Mouse (Mus musculus): Measurements from ENCODE around the gene Gm20388. TPM values are rescaled to one million over a fixed set of nuclear protein-coding genes. Genes with fewer than 3 reads are reported as not detected.

Gene Gm20388
- polyA plus RNA-seq, 1 experiment from 2014 or later: 7.4 TPM

DNA sequence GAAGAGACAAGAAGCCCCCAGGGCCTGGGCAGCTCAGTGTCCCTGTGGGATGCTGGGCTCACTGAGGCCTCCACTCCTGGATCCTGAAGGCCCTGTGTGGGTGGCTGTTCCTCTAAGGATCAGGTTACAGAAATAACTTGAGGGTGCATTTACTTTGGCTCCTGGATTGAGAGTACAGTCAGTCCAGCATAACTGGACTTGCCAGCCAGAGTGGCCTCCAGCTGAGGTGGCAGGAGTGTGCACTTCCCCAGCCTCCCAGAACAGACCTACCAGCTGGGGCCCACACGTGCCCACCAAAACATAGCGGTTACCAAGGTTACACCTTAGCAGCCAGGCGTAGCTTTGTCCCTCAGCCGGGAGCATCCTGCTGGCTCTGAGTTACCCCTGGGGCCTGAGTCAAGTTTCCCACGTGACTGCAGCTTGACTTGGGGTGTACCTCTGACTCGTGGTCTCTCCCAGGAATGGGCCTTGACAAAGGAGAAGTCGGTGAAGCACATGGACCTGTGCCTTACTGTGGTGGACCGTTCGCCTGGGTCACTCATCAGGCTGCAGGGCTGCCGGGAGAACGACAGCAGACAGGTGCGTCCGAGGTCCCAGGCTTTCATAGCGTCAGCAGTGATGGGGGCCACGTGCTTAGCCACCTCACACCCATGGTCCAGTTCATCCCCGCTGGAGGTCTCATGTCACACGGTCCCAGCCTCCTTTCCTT lies 4429.9 kb downstream of the Gm20388 start:
- WGBS: 80% methylated on average over 17 of the region's 17 CpGs
- Histone ChIP-seq H3K4me2 (ENCODE audit: low read depth, low read length) (no peak overlapping the region), H3K4me1 (ENCODE audit: control insufficient read depth, insufficient read depth, low read length) (no peaks in the 10 kb centered on the region), H3K36me3 (ENCODE audit: control insufficient read depth, insufficient read depth, low read length) (peaks cover 6% of the 10 kb centered on the region; the same call in 1 of the 2 replicates), H3K9ac (ENCODE audit: low read length) (no peak overlapping the region), H3K4me3 (replicated peaks; ENCODE audit: low read length) (no peak overlapping the region), H3K27me3 (ENCODE audit: control insufficient read depth, insufficient read depth, low read length) (no peaks in the 10 kb centered on the region), H3K9me3 (replicated peaks; ENCODE audit: control insufficient read depth, low read length) (no peaks in the 10 kb centered on the region), H3K27ac (ENCODE audit: low read length) (no peak overlapping the region)
- no peak for ATAC-seq (ENCODE audit: insufficient read depth, low FRiP score)

DNA sequence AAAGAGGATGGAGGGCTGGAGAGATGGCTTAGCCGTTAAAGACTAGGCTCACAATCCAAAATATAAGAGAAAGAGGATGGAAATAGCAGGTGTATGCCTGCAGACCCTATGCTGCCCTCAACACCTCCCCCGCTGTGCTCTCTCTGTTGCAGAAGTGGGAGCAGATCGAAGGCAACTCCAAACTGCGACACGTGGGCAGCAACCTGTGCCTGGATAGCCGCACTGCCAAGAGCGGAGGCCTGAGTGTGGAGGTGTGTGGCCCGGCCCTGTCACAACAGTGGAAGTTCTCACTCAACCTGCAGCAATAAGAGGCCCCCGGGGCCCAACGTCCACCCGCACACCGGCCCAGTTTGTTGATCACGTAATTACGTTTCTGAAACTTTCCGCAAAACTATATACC lies 4432.5 kb downstream of the Gm20388 start:
- WGBS: 92% methylated on average over 15 of the region's 15 CpGs
- H3K9me3 ChIP-seq (replicated peaks; ENCODE audit: control insufficient read depth, low read length): no peaks in the 10 kb centered on the region

GRCm38 (mm10) chr8:124343991-124344390 lies 4433.4 kb downstream of the Gm20388 start:
- H3K4me3 ChIP-seq (replicated peaks; ENCODE audit: low read length): no peak overlapping the region
- H3K9me3 ChIP-seq (replicated peaks; ENCODE audit: control insufficient read depth, low read length): no peaks in the 10 kb centered on the region
- no peak overlapping the region for H3K9ac ChIP-seq (ENCODE audit: low read length)
- H3K4me2 ChIP-seq (ENCODE audit: low read depth, low read length): no peak overlapping the region
- no peaks in the 10 kb centered on the region for H3K27me3 ChIP-seq (ENCODE audit: control insufficient read depth, insufficient read depth, low read length)
- ATAC-seq (ENCODE audit: insufficient read depth, low FRiP score): no peak
- H3K36me3 ChIP-seq (ENCODE audit: control insufficient read depth, insufficient read depth, low read length): no peaks in the 10 kb centered on the region; the same call in 1 of the 2 replicates
- H3K27ac ChIP-seq (ENCODE audit: low read length): no peak overlapping the region
- whole genome bisulfite sequencing: 70% methylated on average over 12 of the region's 12 CpGs
- no peaks in the 10 kb centered on the region for H3K4me1 ChIP-seq (ENCODE audit: control insufficient read depth, insufficient read depth, low read length)

More for the DNA sequence above, 4432.5 kb downstream of the Gm20388 start:
- no peak for ATAC-seq (ENCODE audit: insufficient read depth, low FRiP score)
- H3K27ac ChIP-seq (ENCODE audit: low read length): no peak overlapping the region
- no peak overlapping the region for H3K4me3 ChIP-seq (replicated peaks; ENCODE audit: low read length)
- H3K9ac ChIP-seq (ENCODE audit: low read length): no peak overlapping the region
- no peaks in the 10 kb centered on the region for H3K4me1 ChIP-seq (ENCODE audit: control insufficient read depth, insufficient read depth, low read length)
- H3K27me3 ChIP-seq (ENCODE audit: control insufficient read depth, insufficient read depth, low read length): no peaks in the 10 kb centered on the region
- H3K36me3 ChIP-seq (ENCODE audit: control insufficient read depth, insufficient read depth, low read length): peaks cover 6% of the 10 kb centered on the region; the same call in 1 of the 2 replicates
- no peak overlapping the region for H3K4me2 ChIP-seq (ENCODE audit: low read depth, low read length)

DNA sequence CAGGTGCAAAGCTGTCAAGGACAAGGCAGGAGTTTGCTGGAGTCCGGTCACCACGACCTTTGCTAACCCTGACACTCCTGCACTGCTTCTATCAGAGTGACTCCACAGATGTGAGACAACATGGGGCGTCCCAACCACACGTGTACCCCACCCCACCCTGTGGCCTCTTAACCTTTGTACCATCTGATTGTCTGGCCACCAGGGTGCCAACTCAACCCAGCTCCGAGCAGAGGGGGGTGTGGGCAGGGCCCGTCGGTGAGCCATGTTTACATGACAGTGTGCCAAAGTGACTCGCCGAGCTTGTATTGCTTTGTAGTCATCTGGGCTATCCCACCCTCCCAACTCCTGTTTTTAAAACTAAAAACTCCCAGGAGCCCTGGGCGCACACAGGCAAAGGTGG lies 4434.5 kb downstream of the Gm20388 start:
- WGBS: 68% methylated on average over 10 of the region's 10 CpGs
- H3K4me2 ChIP-seq (ENCODE audit: low read depth, low read length): no peak overlapping the region
- no peak overlapping the region for H3K4me3 ChIP-seq (replicated peaks; ENCODE audit: low read length)
- H3K4me1 ChIP-seq (ENCODE audit: control insufficient read depth, insufficient read depth, low read length): no peaks in the 10 kb centered on the region
- ATAC-seq (ENCODE audit: insufficient read depth, low FRiP score): no peak
- no peaks in the 10 kb centered on the region; the same call in 1 of the 2 replicates for H3K36me3 ChIP-seq (ENCODE audit: control insufficient read depth, insufficient read depth, low read length)
- no peak overlapping the region for H3K9ac ChIP-seq (ENCODE audit: low read length)
- H3K27ac ChIP-seq (ENCODE audit: low read length): no peak overlapping the region
- H3K9me3 ChIP-seq (replicated peaks; ENCODE audit: control insufficient read depth, low read length): no peaks in the 10 kb centered on the region
- H3K27me3 ChIP-seq (ENCODE audit: control insufficient read depth, insufficient read depth, low read length): no peaks in the 10 kb centered on the region

DNA sequence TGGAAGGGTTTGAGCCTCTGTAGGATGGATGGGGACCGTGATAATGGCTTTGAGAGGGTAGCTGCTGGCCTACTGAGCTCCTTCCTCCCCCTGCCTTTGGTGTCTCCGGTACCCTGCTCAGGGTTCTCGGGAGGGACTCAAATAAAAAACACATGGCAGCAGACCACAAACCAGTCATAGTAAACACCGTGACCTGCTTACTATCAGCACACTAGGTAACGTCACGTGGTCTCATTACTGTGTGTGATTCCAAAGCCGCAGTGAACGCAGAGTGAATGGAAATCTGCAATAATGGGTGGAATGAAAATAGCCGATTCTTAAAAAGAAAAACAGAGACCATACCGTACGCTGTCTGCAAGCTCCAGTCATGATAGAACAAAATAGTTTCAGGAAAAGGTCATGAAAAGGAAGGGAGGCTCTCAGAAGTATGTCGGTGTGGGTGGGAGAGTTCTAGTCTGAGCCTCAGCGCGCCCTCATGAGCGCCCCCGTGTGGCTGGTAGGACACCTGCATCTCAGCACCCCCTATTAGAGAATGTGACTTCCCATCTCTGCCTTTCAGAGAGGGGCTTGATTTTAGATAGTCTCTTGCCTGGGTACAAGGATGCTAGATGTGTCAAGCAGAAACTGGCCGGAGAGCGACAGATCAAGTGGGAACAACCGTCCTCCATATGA lies 4436.3 kb downstream of the Gm20388 start:
- Histone ChIP-seq H3K4me2 (ENCODE audit: low read depth, low read length) (no peak overlapping the region), H3K4me3 (replicated peaks; ENCODE audit: low read length) (no peak overlapping the region), H3K27me3 (ENCODE audit: control insufficient read depth, insufficient read depth, low read length) (no peaks in the 10 kb centered on the region), H3K4me1 (ENCODE audit: control insufficient read depth, insufficient read depth, low read length) (no peaks in the 10 kb centered on the region), H3K9ac (ENCODE audit: low read length) (no peak overlapping the region), H3K27ac (ENCODE audit: low read length) (no peak overlapping the region), H3K36me3 (ENCODE audit: control insufficient read depth, insufficient read depth, low read length) (no peaks in the 10 kb centered on the region; the same call in 1 of the 2 replicates), H3K9me3 (replicated peaks; ENCODE audit: control insufficient read depth, low read length) (no peaks in the 10 kb centered on the region)
- ATAC-seq (ENCODE audit: insufficient read depth, low FRiP score): peak; percentile 56
- WGBS: 42% methylated on average over 19 of the region's 19 CpGs

DNA sequence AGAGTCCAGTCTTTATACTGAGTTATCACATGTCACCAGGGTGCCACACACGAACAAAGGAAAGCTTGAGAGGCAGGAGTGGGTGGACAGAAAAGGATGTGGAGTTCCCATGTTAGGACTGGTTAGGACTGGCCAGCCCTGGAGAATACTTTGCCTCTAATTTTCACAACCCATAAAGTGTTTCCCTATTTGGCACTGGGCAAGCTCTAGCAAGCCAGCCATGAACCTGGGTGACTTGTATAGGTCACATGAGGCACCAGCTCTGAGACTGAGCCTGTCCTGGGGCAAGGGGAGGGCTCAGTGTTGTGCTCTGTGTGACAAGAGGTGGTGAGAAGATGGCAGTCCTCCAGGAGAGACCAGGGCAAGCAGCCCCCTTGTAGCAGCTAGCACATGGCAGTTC lies 4437.4 kb downstream of the Gm20388 start:
- Histone ChIP-seq H3K4me3 (replicated peaks; ENCODE audit: low read length) (no peak overlapping the region), H3K27me3 (ENCODE audit: control insufficient read depth, insufficient read depth, low read length) (no peaks in the 10 kb centered on the region), H3K27ac (ENCODE audit: low read length) (no peak overlapping the region), H3K9me3 (replicated peaks; ENCODE audit: control insufficient read depth, low read length) (no peaks in the 10 kb centered on the region), H3K4me1 (ENCODE audit: control insufficient read depth, insufficient read depth, low read length) (no peaks in the 10 kb centered on the region), H3K9ac (ENCODE audit: low read length) (no peak overlapping the region), H3K4me2 (ENCODE audit: low read depth, low read length) (no peak overlapping the region), H3K36me3 (ENCODE audit: control insufficient read depth, insufficient read depth, low read length) (no peaks in the 10 kb centered on the region; the same call in 1 of the 2 replicates)
- WGBS: 31% methylated on average over 1 of the region's 1 CpGs
- ATAC-seq (ENCODE audit: insufficient read depth, low FRiP score): no peak

- Histone ChIP-seq H3K9ac (ENCODE audit: low read length) (no peak overlapping the region), H3K27ac (ENCODE audit: low read length) (no peak overlapping the region), H3K4me2 (ENCODE audit: low read depth, low read length) (no peak overlapping the region), H3K4me3 (replicated peaks; ENCODE audit: low read length) (no peak overlapping the region), H3K9me3 (replicated peaks; ENCODE audit: control insufficient read depth, low read length) (no peaks in the 10 kb centered on the region), H3K27me3 (ENCODE audit: control insufficient read depth, insufficient read depth, low read length) (no peaks in the 10 kb centered on the region), H3K36me3 (ENCODE audit: control insufficient read depth, insufficient read depth, low read length) (no peaks in the 10 kb centered on the region; the same call in 1 of the 2 replicates), H3K4me1 (ENCODE audit: control insufficient read depth, insufficient read depth, low read length) (no peaks in the 10 kb centered on the region)
- no peak for ATAC-seq (ENCODE audit: insufficient read depth, low FRiP score)
- WGBS: 37% methylated on average over 7 of the region's 7 CpGs
These were observed 4439.0 kb downstream of the Gm20388 start for GRCm38 (mm10) chr8:124349663-124350062.

- no peaks in the 10 kb centered on the region for H3K27me3 ChIP-seq (ENCODE audit: control insufficient read depth, insufficient read depth, low read length)
- no peak for ATAC-seq (ENCODE audit: insufficient read depth, low FRiP score)
- H3K9ac ChIP-seq (ENCODE audit: low read length): no peak overlapping the region
- H3K4me3 ChIP-seq (replicated peaks; ENCODE audit: low read length): no peak overlapping the region
- no peak overlapping the region for H3K27ac ChIP-seq (ENCODE audit: low read length)
- H3K4me2 ChIP-seq (ENCODE audit: low read depth, low read length): no peak overlapping the region
- H3K4me1 ChIP-seq (ENCODE audit: control insufficient read depth, insufficient read depth, low read length): no peaks in the 10 kb centered on the region
- 60% methylated on average over 5 of the region's 5 CpGs for WGBS
- H3K9me3 ChIP-seq (replicated peaks; ENCODE audit: control insufficient read depth, low read length): no peaks in the 10 kb centered on the region
- no peaks in the 10 kb centered on the region for H3K36me3 ChIP-seq (ENCODE audit: control insufficient read depth, insufficient read depth, low read length)
These were observed 4441.0 kb downstream of the Gm20388 start for GRCm38 (mm10) chr8:124351636-124352035.

DNA sequence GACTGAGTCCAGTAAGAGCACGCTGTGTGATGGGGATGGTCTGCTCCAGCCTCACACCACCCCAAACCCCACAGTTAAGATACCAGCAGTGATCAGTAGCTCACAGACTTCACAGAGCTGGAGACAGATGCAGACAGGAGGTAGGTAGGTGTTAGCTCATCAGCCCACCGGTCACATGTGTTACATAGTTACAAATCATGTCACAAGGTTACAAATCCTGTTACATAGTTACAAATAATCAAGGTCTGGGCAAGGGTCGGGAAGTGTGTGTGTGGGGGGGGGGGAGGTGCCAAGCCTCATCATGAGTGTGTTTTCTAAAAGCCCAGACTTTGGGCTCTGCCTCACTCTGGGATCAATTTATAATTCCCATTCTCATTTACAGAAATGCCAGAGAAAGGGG lies 4450.3 kb downstream of the Gm20388 start:
- Histone ChIP-seq H3K9me3 (replicated peaks; ENCODE audit: control insufficient read depth, low read length) (no peaks in the 10 kb centered on the region), H3K27me3 (ENCODE audit: control insufficient read depth, insufficient read depth, low read length) (no peaks in the 10 kb centered on the region), H3K4me1 (ENCODE audit: control insufficient read depth, insufficient read depth, low read length) (no peaks in the 10 kb centered on the region), H3K9ac (ENCODE audit: low read length) (no peak overlapping the region), H3K36me3 (ENCODE audit: control insufficient read depth, insufficient read depth, low read length) (no peaks in the 10 kb centered on the region), H3K4me3 (replicated peaks; ENCODE audit: low read length) (no peak overlapping the region), H3K4me2 (ENCODE audit: low read depth, low read length) (no peak overlapping the region), H3K27ac (ENCODE audit: low read length) (no peak overlapping the region)
- WGBS: 67% methylated on average over 3 of the region's 3 CpGs
- ATAC-seq (ENCODE audit: insufficient read depth, low FRiP score): no peak
